ENCODE assay signal across 9 mouse cellular contexts in genomic region chr13:116714809-116715208, GRCm38 (mm10).
DNase-seq lines count a peak whose midpoint lies in the region; ATAC-seq lines count a peak whose summit lies in the region.
"Had no signal": no experiment of that assay in that cellular context is flagged by ENCODE, and none has a peak within 500 bp of the region (broad histone marks: within the 10 kb centered on the region; RNA-seq: fewer than 3 reads in every experiment).

No protein-coding gene starts in this region.

- WGBS in intestine, embryonic 14.5 days = 19% methylated on average over 5 of the region's 5 CpGs
- 18% methylated on average over 5 of the region's 5 CpGs for WGBS in intestine, embryonic 15.5 days
- 18% methylated on average over 5 of the region's 5 CpGs for WGBS in midbrain, embryonic 13.5 days

- no peak overlapping the region for H3K4me2 ChIP-seq in intestine, embryonic 14.5 days (ENCODE audit: low read length)
- no peak overlapping the region for H3K4me2 ChIP-seq in intestine, embryonic 15.5 days (replicated peaks)
- H3K4me2 ChIP-seq in midbrain, embryonic 13.5 days (replicated peaks) = no peak overlapping the region
- H3K4me2 ChIP-seq: limb, embryonic 12.5 days had no signal

- H3K9me3 ChIP-seq in intestine, embryonic 14.5 days (ENCODE audit: control insufficient read depth, low read length) = no peaks in the 10 kb centered on the region
- H3K9me3 ChIP-seq in intestine, embryonic 15.5 days = no peaks in the 10 kb centered on the region
- no peaks in the 10 kb centered on the region for H3K9me3 ChIP-seq in midbrain, embryonic 13.5 days
- H3K9me3 ChIP-seq: limb, embryonic 12.5 days had no signal

- 0 out of 2 replicates have a peak, but pooled peaks have one; percentile 4 for ATAC-seq in intestine, embryonic 14.5 days (replicated peaks; ENCODE audit: low FRiP score, low TSS enrichment, low read depth)
- ATAC-seq in intestine, embryonic 15.5 days = no peak
- ATAC-seq in midbrain, embryonic 13.5 days = peak; percentile 38; the same call in 1 of the 2 replicates
- no peak for ATAC-seq in inflammation-experienced regulatory T-cells, adult 6 months

- H3K4me1 ChIP-seq in intestine, embryonic 14.5 days (replicated peaks; ENCODE audit: control insufficient read depth, insufficient read depth, low read length) = 0 out of 2 replicates have a peak, but pooled peaks cover 5% of the 10 kb centered on the region
- H3K4me1 ChIP-seq in intestine, embryonic 15.5 days (replicated peaks) = no peaks in the 10 kb centered on the region; the same call in 1 of the 2 replicates
- H3K4me1 ChIP-seq in midbrain, embryonic 13.5 days (replicated peaks) = peaks cover 15% of the 10 kb centered on the region

- H3K4me3 ChIP-seq in intestine, embryonic 14.5 days (ENCODE audit: low read depth, low read length) = no peak overlapping the region
- no peak overlapping the region for H3K4me3 ChIP-seq in intestine, embryonic 15.5 days (replicated peaks)
- no peak overlapping the region for H3K4me3 ChIP-seq in midbrain, embryonic 13.5 days (replicated peaks)
- H3K4me3 ChIP-seq: limb, embryonic 12.5 days had no signal

- DNase-seq in intestine, embryonic 14.5 days (ENCODE audit: low spot score) = peak; percentile 74
- DNase-seq in MN1 (ENCODE audit: low spot score) = peak; percentile 77
- DNase-seq in cerebellum, adult 9-10 months = peak; percentile 25
- peak; percentile 31 for DNase-seq in gastrocnemius, postnatal 14 days
- DNase-seq in layer of hippocampus, postnatal 36 days = peak; percentile 47 to 48

- peaks cover 23% of the 10 kb centered on the region for H3K27me3 ChIP-seq in intestine, embryonic 14.5 days (replicated peaks; ENCODE audit: control insufficient read depth, insufficient read depth, low read length)
- H3K27me3 ChIP-seq in intestine, embryonic 15.5 days (replicated peaks) = peaks cover 2% of the 10 kb centered on the region
- peaks cover 61% of the 10 kb centered on the region for H3K27me3 ChIP-seq in midbrain, embryonic 13.5 days

- H3K27ac ChIP-seq in intestine, embryonic 14.5 days (ENCODE audit: low read depth) = no peak overlapping the region
- no peak overlapping the region for H3K27ac ChIP-seq in intestine, embryonic 15.5 days
- no peak overlapping the region for H3K27ac ChIP-seq in midbrain, embryonic 13.5 days
- H3K27ac ChIP-seq: limb, embryonic 12.5 days had no signal

- intact Hi-C loops in gastrocnemius, postnatal 14 days (cut with DNase I; ENCODE audit: low total_unique reads) = loop anchor here (10.0 kb wide), 1 partner anchor 1480 kb away; no protein-coding TSS in a partner anchor

- no peak overlapping the region for H3K9ac ChIP-seq in intestine, embryonic 14.5 days (ENCODE audit: low read length)
- no peak overlapping the region for H3K9ac ChIP-seq in intestine, embryonic 15.5 days
- no peak overlapping the region for H3K9ac ChIP-seq in midbrain, embryonic 13.5 days (replicated peaks)
- H3K9ac ChIP-seq: limb, embryonic 12.5 days had no signal

- H3K36me3 ChIP-seq in intestine, embryonic 14.5 days (ENCODE audit: control insufficient read depth, insufficient read depth, low read length) = no peaks in the 10 kb centered on the region
- H3K36me3 ChIP-seq in intestine, embryonic 15.5 days = no peaks in the 10 kb centered on the region
- no peaks in the 10 kb centered on the region for H3K36me3 ChIP-seq in midbrain, embryonic 13.5 days
- H3K36me3 ChIP-seq: limb, embryonic 12.5 days had no signal

Comparison
In these comparisons a context has a peak if more than half of its experiments do, and no peak if none do; other contexts are left out.
1. ATAC-seq: peak in intestine, embryonic 14.5 days (single experiment) and midbrain, embryonic 13.5 days (single experiment); none in intestine, embryonic 15.5 days (single experiment) and inflammation-experienced regulatory T-cells, adult 6 months (single experiment).
2. DNase-seq: peak in every context shown above with its lines; median percentile 77 in MN1; 74 in intestine, embryonic 14.5 days; 48 in layer of hippocampus, postnatal 36 days; 31 in gastrocnemius, postnatal 14 days; 25 in cerebellum, adult 9-10 months.